Mouse (Mus musculus) liver, adult (tissue): ENCODE results near the gene Atp23.

Experiments used
- GATA4 ChIP-seq: IDR thresholded peaks from 2 replicates; pipeline ENCODE4 v1.6.1; 2014; ENCODE audit warnings: mild to moderate bottlenecking, low read length; ENCODE audit not compliant: insufficient replicate concordance

Gene Atp23

GRCm38 (mm10) chr10:126927101-126927961, 26.2 kb upstream of the Atp23 start:
- no peak for TF ChIP-seq GATA4

- no peak for TF ChIP-seq GATA4
Observed at GRCm38 (mm10) chr10:126925391-126925790, 24.2 kb upstream of the Atp23 start.

- no peak for TF ChIP-seq GATA4
Observed at GRCm38 (mm10) chr10:126924087-126924486, 22.9 kb upstream of the Atp23 start.

GRCm38 (mm10) chr10:126920220-126920619, 19.1 kb upstream of the Atp23 start:
- no peak for TF ChIP-seq GATA4

- no peak for TF ChIP-seq GATA4
Observed at GRCm38 (mm10) chr10:126919067-126919466, 17.9 kb upstream of the Atp23 start.

- TF ChIP-seq GATA4: no peak
Observed at GRCm38 (mm10) chr10:126914288-126914687, 13.1 kb upstream of the Atp23 start.

- no peak for TF ChIP-seq GATA4
Observed at GRCm38 (mm10) chr10:126911479-126911878, 10.3 kb upstream of the Atp23 start.

GRCm38 (mm10) chr10:126906811-126907210, 5.7 kb upstream of the Atp23 start:
- TF ChIP-seq GATA4: no peak

- TF ChIP-seq GATA4: peak; percentile 62; the same call in 1 of the 2 replicates
Observed at GRCm38 (mm10) chr10:126905650-126906075, 4.5 kb upstream of the Atp23 start.

- TF ChIP-seq GATA4: no peak
Observed at GRCm38 (mm10) chr10:126905086-126905485, 3.9 kb upstream of the Atp23 start.

GRCm38 (mm10) chr10:126904221-126904620, 3.1 kb upstream of the Atp23 start:
- TF ChIP-seq GATA4: no peak

GRCm38 (mm10) chr10:126901488-126901843, 311 bp upstream of the Atp23 start:
- TF ChIP-seq GATA4: no peak

- no peak for TF ChIP-seq GATA4
Observed at GRCm38 (mm10) chr10:126895891-126896290, 5.3 kb downstream of the Atp23 start.

GRCm38 (mm10) chr10:126894061-126894460, 7.1 kb downstream of the Atp23 start:
- TF ChIP-seq GATA4: no peak

GRCm38 (mm10) chr10:126893145-126893544, 8.0 kb downstream of the Atp23 start:
- no peak for TF ChIP-seq GATA4

GRCm38 (mm10) chr10:126873755-126874154, 27.4 kb downstream of the Atp23 start:
- TF ChIP-seq GATA4: no peak

- TF ChIP-seq GATA4: no peak
Observed at GRCm38 (mm10) chr10:126872256-126872655, 28.9 kb downstream of the Atp23 start.
